In the genomic region with DNA sequence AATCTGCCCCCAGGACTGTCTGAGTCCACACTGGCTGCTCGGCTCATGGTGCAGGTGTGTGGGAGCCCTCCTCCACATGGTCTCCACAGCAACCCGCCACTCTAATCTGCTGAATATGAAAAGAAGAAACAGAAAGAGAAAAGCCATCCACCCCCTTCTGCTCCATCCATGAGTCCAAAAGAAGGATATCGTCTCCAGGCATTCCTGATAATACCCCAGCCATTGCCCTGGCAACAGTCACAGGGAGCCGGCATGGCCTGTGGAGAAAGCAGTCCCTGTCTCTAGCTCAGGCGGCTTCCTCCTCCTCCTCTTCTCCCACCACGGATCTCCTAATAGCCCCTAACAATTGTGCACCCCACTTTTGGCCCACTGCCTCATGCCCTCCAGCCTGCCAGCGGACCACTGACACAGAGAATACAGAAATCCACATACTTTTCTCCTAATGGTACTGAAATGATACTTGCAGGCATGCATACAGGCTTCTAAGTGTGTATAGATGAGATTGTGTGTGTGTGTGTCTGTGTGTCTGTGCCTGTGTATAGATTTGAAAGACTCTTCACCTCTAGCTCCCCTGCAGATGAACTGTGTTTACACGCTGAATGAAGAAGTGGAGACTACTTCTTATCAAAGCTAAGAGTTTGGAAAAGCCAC, we compare ENCODE assay signal across 8 mouse cellular contexts.
A peak's percentile ranks its signal among the peaks of the same experiment; 100 is the strongest.
DNase-seq lines count a peak whose midpoint lies in the region; ATAC-seq lines count a peak whose summit lies in the region.

No protein-coding gene starts in this region.

- H3K36me3 ChIP-seq in embryonic facial prominence, embryonic 15.5 days: no peaks in the 10 kb centered on the region
- H3K36me3 ChIP-seq in limb, embryonic 10.5 days: no peaks in the 10 kb centered on the region

- WGBS in embryonic facial prominence, embryonic 15.5 days: 42% methylated on average over 8 of the region's 8 CpGs
- WGBS in limb, embryonic 10.5 days: 60% methylated on average over 8 of the region's 8 CpGs

- H3K27me3 ChIP-seq in embryonic facial prominence, embryonic 15.5 days: no peaks in the 10 kb centered on the region
- no peaks in the 10 kb centered on the region for H3K27me3 ChIP-seq in limb, embryonic 10.5 days (ENCODE audit: low read depth, poor library complexity, severe bottlenecking)

- H3K4me2 ChIP-seq in embryonic facial prominence, embryonic 15.5 days (replicated peaks): no peak overlapping the region

- H3K4me3 ChIP-seq in embryonic facial prominence, embryonic 15.5 days (replicated peaks): no peak overlapping the region
- no peak overlapping the region for H3K4me3 ChIP-seq in limb, embryonic 10.5 days

- peaks cover 18% of the 10 kb centered on the region for H3K4me1 ChIP-seq in embryonic facial prominence, embryonic 15.5 days
- H3K4me1 ChIP-seq in limb, embryonic 10.5 days: peaks cover 15% of the 10 kb centered on the region

- peak overlapping the region; percentile 41; the same call in 1 of the 2 replicates for H3K27ac ChIP-seq in embryonic facial prominence, embryonic 15.5 days (replicated peaks)
- peak overlapping the region; percentile 44 for H3K27ac ChIP-seq in limb, embryonic 10.5 days

- peak; percentile 19 to 51 for DNase-seq in left cerebral cortex, adult 18-20 months (ENCODE audit: low spot score in 2 of 2)
- DNase-seq in left cerebral cortex, adult 11 months (ENCODE audit: low spot score): no peak
- DNase-seq in heart, postnatal 4 days: peak; percentile 12
- DNase-seq in limb, embryonic 10.5 days (ENCODE audit: low spot score): no peak
- peak; percentile 57 to 65 for DNase-seq in right cerebral cortex, adult 2 months (ENCODE audit: low spot score in 2 of 2)
- no peak for DNase-seq in adrenal gland, postnatal 4 days (ENCODE audit: low spot score in 2 of 2)
- DNase-seq in adrenal gland, adult 18-20 months (ENCODE audit: low spot score in 2 of 2): no peak

- H3K9ac ChIP-seq in embryonic facial prominence, embryonic 15.5 days: no peak overlapping the region

- ATAC-seq in embryonic facial prominence, embryonic 15.5 days (ENCODE audit: insufficient number of reproducible peaks, low FRiP score, low TSS enrichment, low read depth): no peak

- H3K9me3 ChIP-seq in embryonic facial prominence, embryonic 15.5 days (replicated peaks): no peaks in the 10 kb centered on the region
- H3K9me3 ChIP-seq in limb, embryonic 10.5 days (replicated peaks): no peaks in the 10 kb centered on the region

Comparison
In these comparisons a context has a peak if more than half of its experiments do, and no peak if none do; other contexts are left out.
1. DNase-seq: peak in left cerebral cortex, adult 18-20 months (2 of 2), heart, postnatal 4 days (single experiment) and right cerebral cortex, adult 2 months (2 of 2); none in left cerebral cortex, adult 11 months (single experiment), limb, embryonic 10.5 days (single experiment), adrenal gland, postnatal 4 days (0 of 2) and adrenal gland, adult 18-20 months (0 of 2).